Mouse (Mus musculus): Measurements from ENCODE around the gene Aff3. TPM values are rescaled to one million over a fixed set of nuclear protein-coding genes. Genes with fewer than 3 reads are reported as not detected.

Gene Aff3
- polyA plus RNA-seq, 1 experiment from 2014 or later, result 0.67 TPM

DNA sequence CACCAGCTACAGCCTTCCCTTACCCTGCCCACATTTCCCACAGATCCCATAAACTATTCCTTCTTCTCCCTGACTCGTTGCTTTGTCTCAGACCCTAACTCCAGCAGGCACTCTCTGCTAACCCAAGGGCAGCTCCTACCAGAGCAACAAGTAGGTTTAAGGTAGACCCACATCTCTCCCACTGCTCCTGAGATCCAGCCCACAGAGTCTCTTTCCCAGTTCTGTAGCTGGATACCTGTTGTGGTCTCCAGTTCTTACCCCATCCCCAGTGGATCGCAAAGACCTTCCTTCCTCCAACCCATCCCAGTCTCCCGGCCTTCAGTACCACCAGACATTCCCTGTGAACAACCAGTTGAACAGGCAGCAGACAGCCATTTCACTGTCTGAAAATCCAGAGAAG lies 7.0 kb upstream of the Aff3 start:
- ATAC-seq (ENCODE audit: insufficient read depth), result no peak
- Histone ChIP-seq H3K9me3 (replicated peaks) (no peaks in the 10 kb centered on the region), H3K4me2 (no peak overlapping the region), H3K27ac (replicated peaks) (no peak overlapping the region), H3K27me3 (no peaks in the 10 kb centered on the region), H3K36me3 (replicated peaks) (no peaks in the 10 kb centered on the region), H3K4me1 (replicated peaks) (no peaks in the 10 kb centered on the region), H3K4me3 (replicated peaks) (no peak overlapping the region), H3K9ac (no peak overlapping the region)
- WGBS (ENCODE audit: insufficient replicate concordance), result 59% methylated on average over 3 of the region's 3 CpGs

DNA sequence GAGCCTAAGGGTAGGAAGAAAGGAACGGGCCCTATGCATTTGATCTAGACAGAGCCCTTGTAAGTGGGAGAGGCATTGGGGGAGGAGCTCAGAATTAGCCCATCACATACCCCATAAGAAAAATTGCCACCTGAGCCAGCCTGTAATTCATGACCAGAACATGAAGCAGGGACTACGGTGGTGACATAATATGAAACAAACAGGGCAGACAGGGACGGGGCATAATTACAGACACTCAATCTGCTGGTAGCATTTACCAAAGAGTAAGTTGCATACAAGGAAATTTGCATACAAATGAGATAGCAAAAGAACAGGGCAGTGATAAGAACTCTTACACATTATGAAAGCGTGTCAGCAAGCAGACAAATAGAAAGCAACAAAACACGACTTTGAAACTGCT lies 6.3 kb upstream of the Aff3 start:
- 55% methylated on average over 5 of the region's 5 CpGs for WGBS (ENCODE audit: insufficient replicate concordance)
- Histone ChIP-seq H3K27me3 (no peaks in the 10 kb centered on the region), H3K4me3 (replicated peaks) (no peak overlapping the region), H3K4me1 (replicated peaks) (no peaks in the 10 kb centered on the region), H3K27ac (replicated peaks) (no peak overlapping the region), H3K4me2 (no peak overlapping the region), H3K9me3 (replicated peaks) (no peaks in the 10 kb centered on the region), H3K36me3 (replicated peaks) (no peaks in the 10 kb centered on the region), H3K9ac (no peak overlapping the region)
- no peak for ATAC-seq (ENCODE audit: insufficient read depth)

DNA sequence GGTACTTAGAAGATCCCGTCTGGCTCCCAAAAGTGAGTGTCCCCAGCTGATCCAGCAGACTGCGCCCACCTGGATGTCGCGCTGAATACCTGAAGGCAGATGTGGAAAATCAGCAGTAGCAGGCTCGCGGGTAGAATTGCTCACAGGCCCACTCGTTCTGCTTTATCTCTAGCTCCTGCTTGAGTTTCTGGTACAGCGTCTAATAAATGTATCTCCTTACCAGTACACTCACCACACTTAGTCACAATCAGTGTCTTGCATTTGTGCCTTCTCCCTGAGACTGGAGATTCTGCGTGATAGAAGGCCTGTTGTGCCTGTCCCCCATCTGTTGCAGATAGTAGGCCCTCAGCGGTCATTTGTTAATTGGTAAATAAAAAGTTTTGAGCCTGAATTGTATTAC lies 3.6 kb upstream of the Aff3 start:
- no peak for ATAC-seq (ENCODE audit: insufficient read depth)

DNA sequence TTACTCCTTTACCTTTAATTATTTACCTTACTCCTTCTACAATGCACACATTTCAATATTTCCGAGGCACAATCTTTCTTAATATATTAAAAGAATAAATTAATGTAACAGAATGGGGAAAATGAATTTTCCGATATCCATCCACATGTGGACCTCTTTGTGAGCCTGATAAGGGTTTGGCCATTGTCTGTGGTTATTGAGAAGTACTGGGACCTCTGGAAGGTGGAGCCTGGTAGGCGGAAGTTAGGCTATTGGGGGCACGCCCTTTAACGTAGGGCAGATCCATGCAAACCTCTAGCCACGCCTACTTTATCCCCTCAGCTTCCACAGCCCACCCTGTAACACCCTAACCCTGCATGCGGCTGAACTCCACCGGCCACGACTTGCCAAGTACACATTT lies 3.1 kb upstream of the Aff3 start:
- no peak for ATAC-seq (ENCODE audit: insufficient read depth)
- H3K4me3 ChIP-seq (replicated peaks), result no peak overlapping the region
- 45% methylated on average over 9 of the region's 9 CpGs for WGBS (ENCODE audit: insufficient replicate concordance)

More for the DNA sequence above, 3.6 kb upstream of the Aff3 start:
- Histone ChIP-seq H3K4me2 (no peak overlapping the region), H3K27ac (replicated peaks) (no peak overlapping the region), H3K4me3 (replicated peaks) (no peak overlapping the region), H3K27me3 (no peaks in the 10 kb centered on the region), H3K4me1 (replicated peaks) (no peaks in the 10 kb centered on the region), H3K9ac (no peak overlapping the region), H3K9me3 (replicated peaks) (no peaks in the 10 kb centered on the region), H3K36me3 (replicated peaks) (no peaks in the 10 kb centered on the region)
- 35% methylated on average over 10 of the region's 10 CpGs for WGBS (ENCODE audit: insufficient replicate concordance)

DNA sequence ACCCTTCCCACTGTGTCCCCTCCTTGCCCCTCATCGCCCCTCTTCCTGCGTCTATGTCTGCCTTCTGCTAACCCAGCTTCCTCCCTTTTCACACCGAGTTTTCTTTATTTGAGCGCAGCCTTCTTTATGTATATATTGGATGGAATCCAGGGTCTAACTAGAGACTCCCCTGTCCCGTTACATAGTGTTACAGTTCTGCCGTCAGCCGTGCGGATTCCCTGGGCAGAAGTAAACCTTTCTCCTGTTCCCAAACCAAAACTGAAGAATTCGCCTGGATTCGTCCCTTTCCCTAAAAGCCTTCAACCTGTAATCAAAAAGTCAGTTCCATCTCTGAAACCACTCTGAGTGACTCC lies 2.0 kb upstream of the Aff3 start:
- no peak overlapping the region for H3K4me2 ChIP-seq
- ATAC-seq (ENCODE audit: insufficient read depth), result no peak

More for the DNA sequence above, 3.1 kb upstream of the Aff3 start:
- H3K9ac ChIP-seq, result no peak overlapping the region
- H3K4me2 ChIP-seq, result no peak overlapping the region
- H3K36me3 ChIP-seq (replicated peaks), result no peaks in the 10 kb centered on the region
- no peaks in the 10 kb centered on the region for H3K9me3 ChIP-seq (replicated peaks)
- H3K4me1 ChIP-seq (replicated peaks), result no peaks in the 10 kb centered on the region
- no peaks in the 10 kb centered on the region for H3K27me3 ChIP-seq
- no peak overlapping the region for H3K27ac ChIP-seq (replicated peaks)

DNA sequence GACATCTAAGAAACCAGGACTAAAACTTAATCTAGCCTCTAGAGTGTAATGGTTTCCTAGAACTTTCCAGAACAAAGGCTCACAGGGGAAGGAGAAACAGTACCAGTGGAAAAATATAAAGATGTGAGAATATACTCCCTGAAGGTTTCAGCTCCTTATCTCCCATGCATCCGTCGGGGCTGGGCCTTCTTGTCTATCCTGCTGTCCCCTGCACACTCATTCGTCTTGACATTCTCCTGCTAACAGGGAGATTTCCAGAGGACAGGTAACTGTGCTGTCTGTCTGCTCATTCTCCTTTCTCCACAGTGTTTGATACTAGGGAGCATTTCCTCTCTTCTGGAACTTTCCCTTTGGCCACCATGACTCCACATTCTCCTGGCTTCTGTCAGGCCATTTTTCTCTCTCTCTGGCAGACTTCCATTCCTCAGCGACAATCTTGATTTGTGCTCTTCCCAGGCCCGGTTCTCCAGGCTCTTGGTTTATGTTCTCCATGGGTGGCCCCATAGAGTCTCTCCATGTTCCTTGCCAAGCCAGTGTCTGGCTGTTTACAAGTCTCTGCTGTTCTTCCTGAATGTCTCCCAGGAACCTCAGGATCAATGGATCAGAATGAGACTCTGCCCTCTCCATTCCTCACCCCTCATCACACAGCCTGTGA lies 1.5 kb upstream of the Aff3 start:
- Histone ChIP-seq H3K4me1 (replicated peaks) (no peaks in the 10 kb centered on the region), H3K4me3 (replicated peaks) (no peak overlapping the region), H3K9me3 (replicated peaks) (no peaks in the 10 kb centered on the region), H3K36me3 (replicated peaks) (no peaks in the 10 kb centered on the region), H3K27me3 (no peaks in the 10 kb centered on the region), H3K27ac (replicated peaks) (no peak overlapping the region), H3K4me2 (no peak overlapping the region), H3K9ac (no peak overlapping the region)
- ATAC-seq (ENCODE audit: insufficient read depth), result no peak
- 33% methylated on average over 5 of the region's 5 CpGs for WGBS (ENCODE audit: insufficient replicate concordance)

More for the DNA sequence above, 2.0 kb upstream of the Aff3 start:
- Histone ChIP-seq H3K4me3 (replicated peaks) (no peak overlapping the region), H3K9ac (no peak overlapping the region), H3K36me3 (replicated peaks) (no peaks in the 10 kb centered on the region), H3K4me1 (replicated peaks) (no peaks in the 10 kb centered on the region), H3K27ac (replicated peaks) (no peak overlapping the region), H3K9me3 (replicated peaks) (no peaks in the 10 kb centered on the region), H3K27me3 (no peaks in the 10 kb centered on the region)
- WGBS (ENCODE audit: insufficient replicate concordance), result 67% methylated on average over 10 of the region's 10 CpGs

DNA sequence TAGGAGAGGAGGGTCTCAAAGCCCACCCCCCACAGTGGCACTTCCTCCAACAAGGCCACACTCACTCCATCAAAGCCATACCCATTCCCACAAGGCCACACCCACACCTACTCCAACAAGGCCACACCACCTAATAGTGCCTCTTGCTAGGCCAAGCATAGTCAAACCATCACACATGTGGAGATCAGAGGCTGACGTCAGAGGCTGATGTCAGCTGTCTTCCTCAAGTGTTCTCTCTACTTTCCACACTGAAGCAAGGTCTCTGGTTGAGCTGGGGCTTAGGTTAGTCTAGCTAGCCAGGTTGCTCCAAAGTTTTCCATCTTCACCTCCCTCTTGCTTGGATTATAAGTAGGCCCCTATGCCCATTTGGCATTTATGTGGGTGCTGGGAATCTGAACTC lies 856 bp upstream of the Aff3 start:
- Histone ChIP-seq H3K4me1 (replicated peaks) (no peaks in the 10 kb centered on the region), H3K9ac (no peak overlapping the region), H3K27me3 (no peaks in the 10 kb centered on the region), H3K4me2 (no peak overlapping the region), H3K9me3 (replicated peaks) (no peaks in the 10 kb centered on the region), H3K27ac (replicated peaks) (no peak overlapping the region), H3K4me3 (replicated peaks) (no peak overlapping the region), H3K36me3 (replicated peaks) (no peaks in the 10 kb centered on the region)
- 25% methylated on average over 1 of the region's 1 CpGs for WGBS (ENCODE audit: insufficient replicate concordance)
- ATAC-seq (ENCODE audit: insufficient read depth), result no peak

DNA sequence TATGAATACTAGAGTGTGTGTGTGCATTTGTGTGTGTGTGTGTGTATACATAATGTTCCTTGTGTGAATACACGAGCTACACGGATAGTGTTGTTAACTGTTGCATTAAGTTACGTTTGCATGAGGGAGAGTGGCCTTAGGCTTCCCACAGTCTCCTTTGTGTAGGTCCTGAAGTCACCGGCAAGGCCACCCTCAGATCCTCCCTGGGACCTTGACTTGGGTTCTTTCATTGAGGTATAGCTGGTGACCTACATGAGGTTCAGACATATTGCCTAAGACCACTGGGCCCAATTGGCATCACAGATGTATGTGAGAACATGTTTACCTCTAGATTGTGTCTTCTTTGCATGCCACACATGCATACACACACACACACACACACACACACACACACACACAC lies 494 bp downstream of the Aff3 start:
- no peak overlapping the region for H3K27ac ChIP-seq (replicated peaks)
- no peak overlapping the region for H3K9ac ChIP-seq
- no peaks in the 10 kb centered on the region for H3K36me3 ChIP-seq (replicated peaks)
- H3K27me3 ChIP-seq, result no peaks in the 10 kb centered on the region
- no peaks in the 10 kb centered on the region for H3K9me3 ChIP-seq (replicated peaks)
- 62% methylated on average over 4 of the region's 4 CpGs for WGBS (ENCODE audit: insufficient replicate concordance)
- no peaks in the 10 kb centered on the region for H3K4me1 ChIP-seq (replicated peaks)
- no peak for ATAC-seq (ENCODE audit: insufficient read depth)
- H3K4me3 ChIP-seq (replicated peaks), result no peak overlapping the region
- no peak overlapping the region for H3K4me2 ChIP-seq

DNA sequence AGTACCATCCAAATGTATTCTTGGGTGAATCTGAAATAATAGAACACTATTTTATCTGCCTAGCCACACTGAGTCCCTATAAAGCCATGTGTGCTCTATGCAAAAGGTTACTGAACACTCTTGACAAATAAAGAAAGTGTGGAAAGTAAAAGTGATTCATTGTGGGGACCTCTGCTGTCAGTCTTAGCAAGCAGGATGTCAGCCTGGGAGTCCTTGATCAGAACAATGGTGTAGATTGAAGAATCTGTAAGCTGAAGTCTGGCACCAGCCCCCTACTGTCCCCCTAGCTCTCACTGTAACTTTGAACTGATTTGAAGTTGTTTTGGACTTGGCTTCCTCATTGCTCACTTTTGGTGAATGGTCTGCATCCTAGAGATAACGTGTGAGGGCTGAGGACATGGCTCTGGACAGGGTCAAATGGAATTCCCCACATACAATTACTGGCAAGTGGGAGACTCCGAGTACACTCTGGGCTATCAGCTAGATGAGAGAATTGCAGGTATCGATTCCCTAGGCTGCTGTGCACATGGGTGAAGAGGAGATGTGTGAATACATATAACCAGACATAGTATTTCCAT lies 2.0 kb downstream of the Aff3 start:
- H3K9me3 ChIP-seq (replicated peaks), result no peaks in the 10 kb centered on the region
- H3K27me3 ChIP-seq, result no peaks in the 10 kb centered on the region
- no peak for ATAC-seq (ENCODE audit: insufficient read depth)
- no peaks in the 10 kb centered on the region for H3K4me1 ChIP-seq (replicated peaks)
- no peaks in the 10 kb centered on the region for H3K36me3 ChIP-seq (replicated peaks)
- no peak overlapping the region for H3K27ac ChIP-seq (replicated peaks)
- no peak overlapping the region for H3K9ac ChIP-seq
- 40% methylated on average over 3 of the region's 3 CpGs for WGBS (ENCODE audit: insufficient replicate concordance)
- no peak overlapping the region for H3K4me2 ChIP-seq
- H3K4me3 ChIP-seq (replicated peaks), result no peak overlapping the region

DNA sequence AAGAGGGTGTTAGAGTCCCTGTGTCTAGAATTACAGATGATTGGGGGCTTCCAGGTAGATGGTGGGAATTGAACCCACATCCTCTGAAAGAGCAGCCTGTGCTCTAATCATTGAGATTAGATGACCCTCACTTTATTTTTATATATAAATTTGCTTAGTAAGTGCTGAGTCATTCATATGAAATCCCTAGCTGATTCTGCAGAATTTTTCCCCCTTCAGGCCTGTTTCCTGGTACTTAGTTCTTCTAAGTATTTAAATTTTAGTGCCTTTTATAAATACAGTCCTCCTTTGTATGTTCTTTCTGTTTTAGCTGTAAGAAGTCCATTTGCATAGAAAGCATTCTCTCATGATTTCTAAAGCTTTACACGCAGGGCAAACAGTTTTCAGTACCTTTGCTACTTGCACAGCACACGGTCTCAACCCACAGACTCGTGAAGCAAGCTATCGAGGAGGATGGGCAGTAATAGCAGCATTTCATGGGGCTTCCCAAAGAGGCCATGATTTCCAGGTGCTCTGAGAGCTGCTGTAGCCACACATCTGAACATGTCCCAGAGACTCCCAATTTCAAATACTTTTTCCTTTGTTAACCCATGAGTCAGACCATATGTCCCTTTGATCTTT lies 5.7 kb downstream of the Aff3 start:
- Histone ChIP-seq H3K9me3 (replicated peaks) (no peaks in the 10 kb centered on the region), H3K27me3 (no peaks in the 10 kb centered on the region), H3K27ac (replicated peaks) (no peak overlapping the region), H3K36me3 (replicated peaks) (no peaks in the 10 kb centered on the region), H3K4me1 (replicated peaks) (no peaks in the 10 kb centered on the region), H3K9ac (no peak overlapping the region), H3K4me3 (replicated peaks) (no peak overlapping the region), H3K4me2 (no peak overlapping the region)
- 58% methylated on average over 4 of the region's 4 CpGs for WGBS (ENCODE audit: insufficient replicate concordance)
- ATAC-seq (ENCODE audit: insufficient read depth), result no peak

DNA sequence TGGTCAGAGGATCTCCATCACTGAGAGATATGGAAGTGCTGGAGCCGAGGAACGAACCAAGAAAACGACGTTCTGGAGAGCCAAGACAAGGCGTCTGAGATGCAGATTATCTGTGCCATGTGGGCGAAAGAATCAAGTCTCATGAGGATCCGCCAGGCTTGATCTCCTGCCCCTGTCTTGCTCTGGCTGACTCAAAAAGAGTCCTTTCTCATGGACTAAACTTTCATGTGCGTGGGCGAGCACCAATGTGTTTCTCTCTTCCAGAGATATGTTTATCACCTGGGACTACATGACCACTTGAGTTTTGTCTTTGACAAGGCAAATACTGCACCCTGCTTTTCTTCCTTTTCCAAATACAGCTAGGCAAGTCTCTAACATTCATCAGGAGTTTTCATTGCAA lies 6.4 kb downstream of the Aff3 start:
- no peak overlapping the region for H3K4me2 ChIP-seq
- H3K9me3 ChIP-seq (replicated peaks), result no peaks in the 10 kb centered on the region
- H3K4me1 ChIP-seq (replicated peaks), result no peaks in the 10 kb centered on the region
- WGBS (ENCODE audit: insufficient replicate concordance), result 53% methylated on average over 9 of the region's 9 CpGs
- H3K4me3 ChIP-seq (replicated peaks), result no peak overlapping the region
- no peak overlapping the region for H3K9ac ChIP-seq
- H3K27me3 ChIP-seq, result no peaks in the 10 kb centered on the region
- ATAC-seq (ENCODE audit: insufficient read depth), result no peak
- H3K27ac ChIP-seq (replicated peaks), result no peak overlapping the region
- no peaks in the 10 kb centered on the region for H3K36me3 ChIP-seq (replicated peaks)

DNA sequence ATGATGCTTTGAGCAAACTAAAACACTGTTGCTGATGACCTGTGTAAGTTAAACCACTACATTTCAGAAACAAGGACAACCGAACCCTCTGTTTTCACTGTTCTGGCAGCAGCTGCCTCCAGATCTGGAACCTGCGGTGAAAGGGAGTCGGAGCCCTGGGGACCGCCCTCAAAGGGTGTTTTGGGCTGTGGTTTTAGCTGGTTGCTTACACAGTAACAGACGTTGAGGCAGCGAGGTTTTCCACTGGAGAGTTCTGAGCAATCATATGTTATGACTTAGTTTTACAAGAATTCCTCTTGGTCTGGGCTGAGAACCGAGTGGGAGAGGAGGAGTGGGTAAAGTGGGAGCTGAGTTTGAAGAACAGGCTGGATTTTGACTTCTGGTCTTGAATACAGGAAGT lies 7.1 kb downstream of the Aff3 start:
- no peaks in the 10 kb centered on the region for H3K36me3 ChIP-seq (replicated peaks)
- H3K9ac ChIP-seq, result no peak overlapping the region
- H3K9me3 ChIP-seq (replicated peaks), result no peaks in the 10 kb centered on the region
- H3K4me1 ChIP-seq (replicated peaks), result no peaks in the 10 kb centered on the region
- H3K4me3 ChIP-seq (replicated peaks), result no peak overlapping the region
- no peak for ATAC-seq (ENCODE audit: insufficient read depth)
- 36% methylated on average over 7 of the region's 7 CpGs for WGBS (ENCODE audit: insufficient replicate concordance)
- no peaks in the 10 kb centered on the region for H3K27me3 ChIP-seq
- no peak overlapping the region for H3K4me2 ChIP-seq
- no peak overlapping the region for H3K27ac ChIP-seq (replicated peaks)

Measured in liver, embryonic 15.5 days (tissue).